Mouse (Mus musculus): ENCODE measurements around the gene Ccdc120.
"Not testable (repeated sequence)": the region's sequence is repeated elsewhere in the genome, so short reads cannot be mapped to it uniquely, and the experiment has no call there.

- TF ChIP-seq EP300, CTCF (IDR thresholded peaks at IDR 0.05; ENCODE audit: low read depth): not testable (repeated sequence)
Measured at GRCm38 (mm10) chrX:7714135-7714899, 36.4 kb downstream of the Ccdc120 start, which contains the start of gene Wdr45.
